Mouse (Mus musculus): ENCODE data around the gene Itsn2.

GRCm38 (mm10) chr12:4676336-4676735 is 83.9 kb downstream of the Itsn2 start:
- TF ChIP-seq CTCF (conservative IDR thresholded peaks at IDR 0.05; ENCODE audit: low read length) (no peak), NANOG (IDR thresholded peaks at IDR 0.05; ENCODE audit: borderline replicate concordance, low read length) (no peak)

All from E14TG2a.4 (cell line).